Mouse (Mus musculus): ENCODE data around the gene Sel1l.

Gene Sel1l

DNA sequence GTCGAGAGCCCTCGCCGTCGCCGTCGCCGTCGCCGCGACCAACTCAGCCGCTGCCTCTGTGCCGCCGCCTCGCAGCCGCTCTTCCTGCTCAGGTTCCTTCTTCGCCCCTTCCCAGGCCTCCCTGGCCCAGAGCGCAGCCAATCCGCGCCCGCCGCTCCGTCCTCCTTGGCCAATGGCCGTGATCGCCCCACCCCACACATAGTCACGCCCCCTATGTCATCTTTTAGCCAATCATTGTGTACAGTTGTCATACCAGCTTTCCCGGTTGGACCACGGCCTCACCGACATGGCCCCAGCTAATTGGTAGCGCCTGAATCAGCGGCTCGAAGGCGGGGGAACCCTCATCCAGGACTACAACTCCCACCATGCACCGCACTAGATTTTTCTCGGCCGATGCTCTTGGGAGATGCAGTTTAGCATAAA, at the start of gene Sel1l:
TSS of gene Sel1l (minus strand) at position 113 of the 423 bp plus-strand sequence.
- peak; percentile 89 for DNase-seq (ENCODE audit: extremely low read depth, low read depth, low spot score)

DNA sequence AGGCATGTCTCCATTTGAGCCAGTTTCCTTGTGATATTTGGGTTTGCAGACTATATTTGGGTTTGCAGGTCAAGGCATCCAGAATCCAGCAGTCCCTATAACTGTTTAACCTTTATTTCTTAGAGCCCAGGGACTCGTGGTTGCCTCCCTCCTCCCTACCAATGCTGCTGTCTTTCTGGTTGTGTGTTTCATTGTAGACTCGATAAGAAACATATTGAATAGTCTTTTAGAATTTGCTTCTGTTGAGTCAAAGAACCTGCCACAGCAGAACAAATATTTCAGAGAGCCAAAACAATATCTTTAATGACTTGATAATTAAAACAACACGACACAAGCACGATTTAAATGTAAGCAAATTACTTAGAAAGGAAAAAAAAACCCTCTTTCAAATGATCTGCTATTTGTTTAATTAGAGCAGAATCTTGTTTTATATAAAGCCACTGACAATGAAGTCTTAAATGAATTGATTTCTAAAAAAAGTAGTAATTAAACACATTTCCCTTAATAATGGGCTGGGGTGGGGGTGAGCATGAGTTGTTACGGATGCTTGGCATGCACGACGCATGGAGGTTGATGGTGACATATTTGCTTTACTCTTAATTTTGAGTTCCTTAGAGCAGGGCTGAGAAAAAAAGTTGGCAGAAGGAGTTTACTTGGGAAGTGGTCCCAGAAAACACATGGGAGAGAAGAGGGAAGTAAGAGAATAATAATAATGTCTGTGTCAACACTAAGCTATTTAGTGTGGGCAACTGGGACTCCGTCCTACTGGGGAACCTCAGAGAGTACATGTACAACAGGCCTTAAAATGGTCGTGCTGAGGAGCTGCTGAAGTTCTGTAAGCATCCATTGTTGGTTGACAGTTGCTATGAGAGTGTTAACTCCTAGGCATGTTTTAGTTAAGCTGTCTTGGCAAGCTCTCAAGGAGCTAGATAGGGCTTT, 43.9 kb upstream of the Sel1l start:
- no peak for DNase-seq (ENCODE audit: extremely low read depth, low read depth, low spot score)

DNA sequence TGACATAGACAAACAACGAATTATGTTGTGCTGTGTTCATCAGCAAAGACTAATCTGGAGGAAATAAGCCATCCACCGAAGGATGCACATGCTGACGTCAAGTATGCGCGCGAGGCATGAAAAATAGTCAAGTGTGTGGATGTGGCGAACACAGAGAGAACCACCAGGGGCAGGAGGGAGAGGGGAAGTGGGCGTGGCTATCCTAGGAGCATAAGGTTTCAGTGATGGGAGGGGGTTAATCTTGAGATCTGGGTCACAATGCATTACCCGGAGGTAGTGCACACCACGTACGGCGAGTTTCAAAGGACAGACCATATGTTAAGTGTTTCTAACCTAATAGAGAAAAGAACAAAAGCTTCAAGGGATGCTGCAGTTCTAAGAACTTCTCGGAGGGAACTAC, 31.5 kb upstream of the Sel1l start:
- DNase-seq (ENCODE audit: extremely low read depth, low read depth, low spot score), result no peak

DNA sequence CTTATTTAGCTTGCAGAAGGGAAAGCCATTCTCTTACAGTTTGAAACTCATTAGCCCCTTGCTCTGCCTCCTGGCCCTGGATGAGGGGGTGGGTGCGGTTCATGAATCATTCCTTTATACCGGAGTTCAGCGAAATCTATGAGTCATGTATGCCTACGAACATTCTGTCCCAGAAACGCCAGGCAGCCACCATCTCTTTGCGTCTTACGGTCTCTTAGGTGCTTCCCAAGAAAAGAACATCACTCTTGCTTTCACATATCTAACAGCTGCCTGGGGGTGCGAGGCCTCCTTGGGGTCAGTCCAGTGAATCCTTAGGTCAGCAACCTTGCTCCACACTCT, 29.9 kb upstream of the Sel1l start:
- DNase-seq (ENCODE audit: extremely low read depth, low read depth, low spot score), result no peak

DNA sequence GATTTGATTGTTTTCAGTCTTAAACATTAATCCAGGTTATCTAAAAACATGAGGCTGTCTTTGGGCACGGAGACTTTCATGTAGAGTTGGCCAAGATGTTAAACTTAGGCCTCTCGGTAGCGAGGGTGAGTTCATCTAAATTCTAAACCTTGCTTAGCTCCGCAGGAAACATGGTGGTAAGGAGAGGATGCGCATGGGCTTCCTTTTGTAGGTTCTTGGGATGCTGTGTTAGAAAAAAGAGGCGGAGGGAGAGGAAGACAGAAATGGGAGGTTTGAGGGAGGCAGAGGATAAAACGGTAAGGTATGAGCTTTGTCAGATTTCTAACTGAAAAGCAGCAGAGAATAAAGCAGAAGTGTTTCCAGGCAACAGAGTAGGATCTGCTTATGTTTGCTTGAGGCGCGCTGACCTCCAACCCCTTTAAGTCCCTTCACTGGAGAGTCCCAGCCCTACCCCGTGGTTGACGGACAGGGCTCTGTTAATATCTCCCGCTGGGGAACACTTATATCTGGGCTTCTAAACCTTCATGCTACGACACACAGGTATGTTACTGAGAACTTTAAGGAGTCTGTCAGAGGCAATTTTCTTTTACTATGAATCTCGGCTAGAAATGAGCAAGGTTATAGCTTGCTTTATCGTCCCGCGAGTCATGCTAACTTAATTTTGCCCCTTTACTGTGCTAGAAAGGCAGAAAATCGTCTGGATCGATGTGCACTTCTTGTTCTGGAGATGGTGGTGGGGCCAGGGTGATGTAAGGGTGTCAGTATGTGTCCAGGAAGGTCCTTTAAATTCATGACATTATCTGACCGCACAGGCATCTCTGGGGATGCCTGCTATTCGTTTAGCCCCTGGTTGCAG, 29.3 kb upstream of the Sel1l start:
- DNase-seq (ENCODE audit: extremely low read depth, low read depth, low spot score), result no peak

DNA sequence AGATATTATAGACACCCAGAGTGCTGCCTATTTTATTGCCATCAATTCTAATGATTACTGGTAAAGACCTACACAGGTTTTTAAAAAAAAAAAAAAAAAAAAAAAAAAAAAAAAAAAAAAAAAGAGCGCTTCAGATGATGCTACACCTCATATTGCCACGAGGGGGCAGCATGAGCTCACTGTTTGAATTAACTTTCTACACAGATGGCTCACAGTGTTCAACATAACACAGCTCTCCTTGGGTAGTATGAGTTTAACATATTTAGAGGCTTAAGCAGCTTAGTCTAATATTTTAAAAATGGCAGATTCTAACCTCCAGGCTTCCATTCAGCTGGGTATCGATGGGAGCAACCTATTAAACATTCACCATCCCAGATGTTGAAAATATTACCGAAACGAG, 28.7 kb upstream of the Sel1l start:
- no peak for DNase-seq (ENCODE audit: extremely low read depth, low read depth, low spot score)

DNA sequence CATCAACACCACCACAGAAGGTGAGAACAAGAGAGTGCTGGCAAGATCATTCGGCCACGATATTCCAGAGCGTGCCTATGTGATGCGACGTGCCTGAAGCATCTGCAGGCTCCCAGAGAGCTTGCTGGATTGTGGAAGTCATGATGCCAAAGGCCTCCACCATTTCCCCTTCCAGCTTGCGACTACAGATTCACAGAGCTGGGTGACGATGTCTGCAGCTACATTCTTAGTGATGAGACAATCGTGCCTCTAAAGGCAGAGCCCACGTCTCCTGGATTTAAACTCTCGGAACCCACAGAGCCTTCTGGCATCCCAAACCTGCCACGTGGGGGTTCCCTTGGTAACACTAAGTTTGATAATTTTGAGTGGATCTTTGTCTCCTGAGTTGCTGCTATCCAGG, 21.7 kb upstream of the Sel1l start:
- DNase-seq (ENCODE audit: extremely low read depth, low read depth, low spot score), result no peak

DNA sequence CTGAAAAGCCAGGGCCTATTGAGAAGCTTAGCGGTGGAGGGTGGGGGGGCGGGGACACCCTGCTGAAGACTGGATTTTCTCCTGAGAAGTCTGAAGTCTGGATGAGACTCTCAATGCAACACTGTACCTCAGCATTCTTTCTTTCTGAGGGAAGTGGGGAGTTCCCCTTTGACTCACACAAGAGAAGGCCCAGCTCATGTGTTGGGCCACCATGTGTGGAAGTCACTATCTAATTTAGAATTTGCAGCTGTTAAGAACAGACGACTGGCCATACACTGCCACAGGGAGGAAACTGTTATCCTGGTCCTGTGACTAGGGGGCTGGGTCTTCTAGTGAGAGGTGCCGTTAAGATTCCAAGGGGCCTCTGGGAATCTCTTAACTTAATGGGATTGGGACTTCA, 20.4 kb upstream of the Sel1l start:
- no peak for DNase-seq (ENCODE audit: extremely low read depth, low read depth, low spot score)

DNA sequence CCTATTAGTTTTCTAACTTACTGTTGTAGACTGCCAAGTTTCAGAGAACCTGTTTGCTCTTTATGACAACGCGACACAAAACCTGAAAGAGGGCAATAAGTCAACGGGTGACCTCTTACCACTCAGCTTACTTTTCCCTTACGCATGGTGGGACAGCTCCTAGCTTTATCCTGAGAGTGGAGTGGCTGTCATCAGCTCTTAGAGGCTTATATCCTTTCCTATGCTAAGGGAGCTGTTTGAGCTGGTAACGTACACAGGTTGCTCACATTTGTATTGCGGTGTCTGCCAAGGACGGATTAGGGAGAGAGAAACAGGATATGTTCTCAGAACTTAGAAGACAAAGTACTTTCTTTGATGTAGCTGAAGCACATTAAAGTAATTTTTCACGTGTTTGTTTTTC, 5.4 kb upstream of the Sel1l start:
- DNase-seq (ENCODE audit: extremely low read depth, low read depth, low spot score), result no peak

DNA sequence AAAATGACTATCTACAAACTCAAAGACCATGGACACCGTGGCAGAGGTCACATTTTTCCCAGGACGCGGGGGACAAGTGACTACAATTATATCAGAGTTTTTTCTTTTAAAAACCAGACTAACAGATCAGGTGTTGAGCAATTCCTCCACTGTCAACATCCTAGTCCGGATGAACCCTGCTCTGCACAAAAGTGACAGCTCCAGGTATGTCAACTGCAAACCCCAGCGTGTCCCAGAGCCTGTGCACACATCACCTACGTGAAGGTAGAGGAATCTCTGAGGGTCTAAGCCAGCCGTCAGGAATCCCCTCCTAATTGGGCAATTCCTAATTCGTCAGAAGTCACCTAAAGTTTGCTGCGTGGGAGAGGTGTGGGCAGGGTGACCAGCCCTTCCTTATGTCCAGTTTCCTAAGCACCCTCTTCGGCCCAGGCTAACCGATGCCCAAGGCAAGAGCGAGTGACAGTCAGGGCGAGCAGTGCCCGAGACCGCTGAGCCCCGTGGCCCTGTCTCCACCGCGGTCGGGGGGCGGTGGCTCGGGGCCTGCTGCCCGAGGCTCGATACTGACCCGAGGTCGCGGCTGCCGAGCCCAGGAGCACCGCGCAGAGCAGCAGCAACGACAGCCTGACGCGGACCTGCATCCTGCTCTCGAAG, 438 bp downstream of the Sel1l start:
- DNase-seq (ENCODE audit: extremely low read depth, low read depth, low spot score), result no peak

DNA sequence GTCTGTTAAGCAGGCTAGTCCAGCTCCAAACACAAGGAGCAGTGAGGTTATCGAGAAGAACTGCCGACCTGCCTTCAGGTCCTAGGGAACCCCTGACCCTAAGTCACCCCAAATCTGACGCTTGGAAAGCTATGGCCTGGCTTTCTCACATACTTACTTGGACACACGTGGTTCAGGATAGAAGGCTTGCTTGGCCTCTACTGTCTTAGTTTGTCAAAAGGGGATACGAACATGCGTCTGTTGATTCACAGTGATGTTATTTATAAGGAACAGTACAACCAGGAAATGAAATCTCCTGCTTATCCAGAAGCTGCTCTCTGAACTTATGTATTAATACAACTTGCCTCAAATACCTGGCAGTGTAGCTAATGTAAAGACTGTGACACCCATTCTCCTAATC, 2.9 kb downstream of the Sel1l start:
- DNase-seq (ENCODE audit: extremely low read depth, low read depth, low spot score), result no peak

DNA sequence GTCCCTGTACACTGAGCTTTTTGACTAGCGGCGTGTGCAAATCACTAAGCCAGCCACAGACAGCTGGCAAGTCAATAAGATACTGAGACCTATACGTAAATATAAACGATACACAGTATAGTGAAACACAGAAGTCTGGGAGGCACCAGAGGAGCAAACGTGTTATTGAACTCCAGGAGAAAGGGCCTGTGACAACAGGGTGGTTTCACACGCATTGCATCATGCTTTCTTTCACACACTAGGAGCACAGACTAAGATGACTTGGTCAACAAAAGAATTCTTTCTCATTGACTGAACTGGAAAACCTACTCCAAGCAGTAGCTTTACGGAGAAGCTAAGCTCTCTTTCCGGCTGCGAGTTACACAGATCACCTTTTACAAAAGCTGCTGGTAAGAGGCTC, 3.6 kb downstream of the Sel1l start:
- no peak for DNase-seq (ENCODE audit: extremely low read depth, low read depth, low spot score)

DNA sequence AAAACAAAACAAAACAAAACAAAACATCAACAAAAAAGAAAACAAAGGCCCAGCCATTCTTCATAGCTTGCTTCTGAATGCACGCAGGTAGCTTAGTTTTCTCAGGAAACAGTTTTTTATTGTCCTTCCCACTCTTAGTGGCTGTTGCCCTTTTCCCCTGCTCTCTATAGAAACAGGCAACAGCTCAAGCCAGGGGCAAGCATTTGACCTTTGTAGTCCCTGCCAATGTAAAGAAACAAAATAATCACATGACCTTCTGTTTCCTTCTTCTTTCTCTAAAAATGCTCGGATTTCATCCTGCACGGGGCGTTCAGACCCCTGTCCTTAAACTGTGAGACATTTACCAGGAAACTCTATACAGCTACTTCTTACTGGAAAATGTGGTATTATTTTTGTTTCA, 4.4 kb downstream of the Sel1l start:
- no peak for DNase-seq (ENCODE audit: extremely low read depth, low read depth, low spot score)

DNA sequence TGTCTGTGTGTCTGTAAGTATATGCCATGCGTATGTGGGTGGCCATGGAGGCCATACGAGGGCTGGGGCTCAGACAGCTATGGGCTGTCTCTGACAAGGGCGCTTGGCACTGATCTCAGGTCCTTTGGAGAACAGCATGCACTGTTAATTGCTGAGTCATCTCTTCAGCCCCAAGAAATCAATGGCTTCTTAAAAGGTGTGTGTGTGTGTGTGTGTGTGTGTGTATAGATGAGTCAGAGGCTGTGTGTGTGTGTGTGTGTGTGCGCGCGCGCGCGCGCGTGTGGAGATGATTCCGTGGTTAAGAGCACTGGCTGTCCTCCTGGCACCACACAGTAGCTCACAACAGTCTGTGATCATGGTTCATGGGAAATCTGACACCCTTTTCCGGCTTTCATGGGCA, 5.1 kb downstream of the Sel1l start:
- DNase-seq (ENCODE audit: extremely low read depth, low read depth, low spot score), result no peak

DNA sequence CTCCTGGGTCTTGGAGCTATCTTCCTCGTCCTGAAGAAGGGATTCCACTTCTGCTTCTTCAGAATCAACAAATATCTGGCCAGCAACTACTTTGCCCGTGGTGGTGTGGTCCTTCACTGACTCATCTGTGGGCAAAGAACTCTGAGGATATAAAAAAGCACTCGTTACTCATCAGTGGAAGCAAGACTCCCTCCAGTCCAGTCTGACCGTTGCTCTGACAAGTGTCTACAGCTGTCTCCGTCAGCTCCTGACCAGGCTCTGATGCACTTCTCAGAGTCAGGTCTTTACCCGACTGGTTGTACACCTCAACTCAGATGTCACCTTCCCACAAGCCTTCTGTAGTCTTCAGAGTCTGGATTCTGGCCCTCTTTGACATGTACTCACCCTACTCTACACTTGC, 7.2 kb downstream of the Sel1l start:
- DNase-seq (ENCODE audit: extremely low read depth, low read depth, low spot score), result no peak

DNA sequence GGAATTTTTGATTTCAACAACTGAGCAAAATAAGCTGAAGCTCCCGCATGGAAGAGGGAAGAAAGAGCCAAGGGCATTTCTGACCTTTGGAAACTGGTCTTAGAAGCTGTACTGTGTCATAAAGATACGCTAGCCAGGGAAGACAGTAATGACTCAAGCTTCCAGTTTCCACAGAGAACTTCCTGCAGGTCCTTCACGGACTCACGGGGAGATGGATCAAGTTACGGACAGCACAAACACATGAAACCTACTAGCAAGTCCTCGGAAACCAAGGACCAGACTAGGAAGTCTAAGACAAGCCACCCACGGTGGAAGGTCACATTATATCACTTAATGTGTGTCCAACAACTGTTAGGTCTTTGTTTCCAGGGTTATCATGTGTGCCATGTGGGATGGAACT, 10.7 kb downstream of the Sel1l start:
- no peak for DNase-seq (ENCODE audit: extremely low read depth, low read depth, low spot score)

DNA sequence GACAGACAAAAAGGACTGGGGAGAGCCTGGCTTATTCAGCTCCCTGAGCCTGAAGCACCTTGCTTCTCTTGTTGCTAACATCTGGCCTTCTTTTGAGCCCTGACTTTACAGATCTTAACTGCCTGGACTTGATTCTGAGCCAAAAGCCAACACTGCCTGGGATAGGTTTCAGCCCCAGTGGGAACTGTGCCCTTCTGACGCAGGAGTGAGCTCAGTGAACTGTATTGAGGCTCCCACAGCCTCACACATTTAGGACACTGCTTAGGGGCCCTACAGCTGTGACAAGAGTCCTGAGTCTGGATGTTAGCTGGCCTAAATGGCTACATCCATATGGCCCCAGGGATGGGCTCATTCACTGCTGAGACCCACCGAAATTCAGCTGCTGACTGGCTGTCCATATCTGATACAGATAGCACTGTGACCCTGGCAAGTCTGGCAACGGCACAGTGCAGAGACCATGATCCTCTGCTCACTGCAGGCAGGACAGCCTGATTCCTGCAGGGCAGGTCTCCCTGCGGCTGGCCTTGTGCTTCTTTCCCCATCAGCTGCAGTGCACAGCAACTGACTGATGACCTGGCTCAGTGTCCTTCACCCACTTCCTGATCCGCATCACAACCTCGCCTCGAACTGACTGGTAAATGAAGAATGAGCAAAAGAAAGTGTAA, 11.4 kb downstream of the Sel1l start:
- DNase-seq (ENCODE audit: extremely low read depth, low read depth, low spot score), result no peak

DNA sequence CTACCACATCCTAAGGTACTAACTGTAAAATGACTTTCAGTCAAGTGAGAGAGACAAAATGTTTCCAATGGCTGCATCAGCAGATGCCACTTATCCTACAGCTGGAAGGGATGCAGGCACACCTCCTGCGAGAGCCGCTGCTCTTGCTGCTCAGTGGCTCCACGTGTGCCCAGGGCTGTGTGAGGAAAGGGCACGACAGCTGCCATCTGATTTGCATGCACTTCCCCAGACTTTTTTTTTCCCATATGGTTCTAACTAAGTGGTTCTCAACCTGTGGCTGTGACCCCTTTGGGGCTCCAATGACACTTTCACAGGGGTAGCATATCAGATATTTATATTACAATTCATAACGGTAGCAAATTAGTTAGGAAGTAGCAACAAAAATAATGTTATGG, 15.0 kb downstream of the Sel1l start:
- no peak for DNase-seq (ENCODE audit: extremely low read depth, low read depth, low spot score)

DNA sequence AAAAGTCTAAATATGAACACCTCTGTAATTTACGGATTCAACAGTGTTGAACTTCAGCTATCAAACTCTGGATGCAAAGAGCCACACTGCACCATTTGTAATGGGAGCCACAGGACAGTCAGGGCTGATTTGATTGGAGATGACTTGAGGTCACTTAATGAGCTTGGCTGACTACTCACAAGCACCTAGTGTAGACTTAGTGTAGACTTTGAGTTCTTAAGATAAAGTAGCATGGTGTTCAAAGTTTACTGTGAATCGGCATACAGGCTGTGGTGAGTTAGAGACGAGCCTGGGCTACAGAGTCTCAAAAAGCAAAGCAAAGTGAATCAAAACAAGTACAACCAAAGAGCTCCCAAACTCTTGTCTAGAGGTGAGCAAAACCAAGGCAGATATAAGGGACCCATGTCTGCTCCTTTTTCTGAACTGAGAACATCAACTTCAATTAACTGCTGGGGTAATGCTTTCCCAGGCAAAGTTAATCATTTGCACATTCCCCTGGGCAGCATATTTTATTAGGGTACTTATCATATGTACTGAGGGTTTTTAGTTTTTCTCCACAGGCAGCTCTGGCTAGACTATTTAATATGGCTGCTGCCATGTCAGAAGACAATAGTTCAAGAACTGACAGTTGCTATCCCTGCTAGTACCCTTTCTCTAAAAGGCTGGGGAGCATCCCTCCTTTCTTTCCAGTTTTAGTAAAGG, 15.6 kb downstream of the Sel1l start:
- no peak for DNase-seq (ENCODE audit: extremely low read depth, low read depth, low spot score)

DNA sequence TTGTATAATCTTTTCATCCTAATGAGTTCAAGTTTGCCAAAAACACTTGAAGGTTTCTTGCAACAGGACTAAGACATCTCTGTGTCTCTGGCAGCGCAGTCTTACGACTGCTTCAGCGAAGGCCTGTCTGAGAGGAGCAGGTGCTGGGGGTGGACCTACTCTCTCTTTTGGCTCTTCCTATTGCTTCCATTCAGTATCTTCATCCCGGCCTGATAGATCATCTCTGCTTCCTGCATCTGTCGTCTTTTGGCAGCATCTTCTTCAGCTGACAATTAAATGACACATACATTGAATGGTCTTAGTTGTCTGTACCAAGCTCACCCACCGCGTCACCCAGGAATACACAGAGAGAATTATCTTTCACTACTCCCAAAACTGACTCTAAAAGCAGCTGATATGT, 17.5 kb downstream of the Sel1l start:
- DNase-seq (ENCODE audit: extremely low read depth, low read depth, low spot score), result no peak

DNA sequence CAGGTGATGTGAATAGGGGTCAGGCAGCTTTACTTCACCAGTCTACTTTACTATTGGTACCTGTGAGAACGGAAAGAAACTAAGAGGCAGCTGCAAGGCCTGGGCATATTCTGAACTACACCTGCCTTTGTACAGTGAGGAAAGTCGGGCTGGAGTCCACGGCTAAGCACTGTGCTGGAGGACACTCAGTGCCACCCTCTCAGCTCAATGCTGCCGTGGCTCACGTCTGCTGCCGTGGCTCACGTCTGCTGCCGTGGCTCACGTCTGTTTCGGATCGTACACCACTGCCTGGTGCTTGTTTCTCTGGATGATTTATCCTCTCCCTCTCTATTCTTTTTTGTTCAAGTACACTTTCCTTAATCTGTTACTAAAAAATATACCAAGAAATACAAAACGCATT, 28.5 kb downstream of the Sel1l start:
- no peak for DNase-seq (ENCODE audit: extremely low read depth, low read depth, low spot score)

Measured in fat pad, adult 2 months (tissue).